Mouse (Mus musculus): ENCODE measurements around the gene Nudt7. TPM values are rescaled to one million over a fixed set of nuclear protein-coding genes. Genes with fewer than 3 reads are reported as not detected.

Nudt7 gene
- total RNA-seq (2021) = 1 to 10 TPM; 4.7 to 5.3 TPM
- long read RNA-seq, partial matches to known transcripts = 0 of 5 reads
- long read RNA-seq, other reads (novel, unspliced or antisense) = 1 of 5 reads

GRCm38 (mm10) chr8:114133510-114134362 is at the start of gene Nudt7:
Gene Nudt7 (plus strand): TSS chr8:114133557.
- peak; percentile 73 to 85 for DNase-seq (ENCODE audit: low spot score in 2 of 2)

- no peak for DNase-seq (ENCODE audit: low spot score in 2 of 2)
Measured at GRCm38 (mm10) chr8:114087932-114088331, 45.4 kb upstream of the Nudt7 start.

- no peak for DNase-seq (ENCODE audit: low spot score in 2 of 2)
Measured at GRCm38 (mm10) chr8:114090736-114091135, 42.6 kb upstream of the Nudt7 start.

GRCm38 (mm10) chr8:114093321-114093720 is 40.0 kb upstream of the Nudt7 start:
- no peak for DNase-seq (ENCODE audit: low spot score in 2 of 2)

GRCm38 (mm10) chr8:114094526-114094925 is 38.8 kb upstream of the Nudt7 start:
- no peak for DNase-seq (ENCODE audit: low spot score in 2 of 2)

GRCm38 (mm10) chr8:114100561-114101206 is 32.7 kb upstream of the Nudt7 start:
- peak in 1 of 2 experiments; percentile 1 for DNase-seq (ENCODE audit: low spot score in 2 of 2)

GRCm38 (mm10) chr8:114103401-114103800 is 30.0 kb upstream of the Nudt7 start:
- DNase-seq (ENCODE audit: low spot score in 2 of 2) = peak in 1 of 2 experiments; percentile 4

- DNase-seq (ENCODE audit: low spot score in 2 of 2) = no peak
Measured at GRCm38 (mm10) chr8:114105971-114106370, 27.4 kb upstream of the Nudt7 start.

- peak in 1 of 2 experiments; percentile 7 for DNase-seq (ENCODE audit: low spot score in 2 of 2)
Measured at GRCm38 (mm10) chr8:114109365-114110140, 23.8 kb upstream of the Nudt7 start.

- DNase-seq (ENCODE audit: low spot score in 2 of 2) = no peak
Measured at GRCm38 (mm10) chr8:114115076-114115475, 18.3 kb upstream of the Nudt7 start.

- DNase-seq (ENCODE audit: low spot score in 2 of 2) = no peak
Measured at GRCm38 (mm10) chr8:114116049-114116448, 17.3 kb upstream of the Nudt7 start.

GRCm38 (mm10) chr8:114117439-114117838 is 15.9 kb upstream of the Nudt7 start:
- no peak for DNase-seq (ENCODE audit: low spot score in 2 of 2)

GRCm38 (mm10) chr8:114121781-114122180 is 11.6 kb upstream of the Nudt7 start:
- DNase-seq (ENCODE audit: low spot score in 2 of 2) = no peak

- no peak for DNase-seq (ENCODE audit: low spot score in 2 of 2)
Measured at GRCm38 (mm10) chr8:114123611-114124010, 9.7 kb upstream of the Nudt7 start.

- DNase-seq (ENCODE audit: low spot score in 2 of 2) = no peak
Measured at GRCm38 (mm10) chr8:114124084-114124750, 9.1 kb upstream of the Nudt7 start.

- DNase-seq (ENCODE audit: low spot score in 2 of 2) = no peak
Measured at GRCm38 (mm10) chr8:114130838-114131237, 2.5 kb upstream of the Nudt7 start.

GRCm38 (mm10) chr8:114131421-114131820 is 1.9 kb upstream of the Nudt7 start:
- no peak for DNase-seq (ENCODE audit: low spot score in 2 of 2)

GRCm38 (mm10) chr8:114133050-114133509 is 277 bp upstream of the Nudt7 start:
- no peak for DNase-seq (ENCODE audit: low spot score in 2 of 2)

- DNase-seq (ENCODE audit: low spot score in 2 of 2) = no peak
Measured at GRCm38 (mm10) chr8:114136750-114137149, 3.4 kb downstream of the Nudt7 start.

GRCm38 (mm10) chr8:114137181-114137580 is 3.8 kb downstream of the Nudt7 start:
- DNase-seq (ENCODE audit: low spot score in 2 of 2) = no peak

- DNase-seq (ENCODE audit: low spot score in 2 of 2) = no peak
Measured at GRCm38 (mm10) chr8:114140437-114140836, 7.1 kb downstream of the Nudt7 start.
